Mouse (Mus musculus): ENCODE measurements around the gene Cnst. TPM values are rescaled to one million over a fixed set of nuclear protein-coding genes. Genes with fewer than 3 reads are reported as not detected.

The Cnst gene
- polyA plus RNA-seq, 1 experiment from 2014 or later = 19.7 TPM

GRCm38 (mm10) chr1:179560845-179561430, 14.8 kb downstream of the Cnst start:
- Histone ChIP-seq H3K27ac (replicated peaks) (no peak overlapping the region), H3K9me3 (replicated peaks) (no peaks in the 10 kb centered on the region), H3K4me1 (peaks cover 15% of the 10 kb centered on the region), H3K36me3 (no peaks in the 10 kb centered on the region), H3K4me3 (no peak overlapping the region), H3K27me3 (ENCODE audit: low read depth, poor library complexity, severe bottlenecking) (no peaks in the 10 kb centered on the region)
- 91% methylated on average over 6 of the region's 6 CpGs for WGBS
- no peak for DNase-seq (ENCODE audit: low spot score)

GRCm38 (mm10) chr1:179563211-179563610, 17.0 kb downstream of the Cnst start:
- no peak overlapping the region for H3K4me3 ChIP-seq
- no peaks in the 10 kb centered on the region for H3K27me3 ChIP-seq (ENCODE audit: low read depth, poor library complexity, severe bottlenecking)
- H3K9me3 ChIP-seq (replicated peaks) = no peaks in the 10 kb centered on the region
- no peaks in the 10 kb centered on the region for H3K36me3 ChIP-seq
- 91% methylated on average over 4 of the region's 4 CpGs for WGBS
- DNase-seq (ENCODE audit: low spot score) = no peak
- no peak overlapping the region; the same call in 1 of the 2 replicates for H3K27ac ChIP-seq (replicated peaks)
- peaks cover 28% of the 10 kb centered on the region for H3K4me1 ChIP-seq

GRCm38 (mm10) chr1:179563926-179564325, 17.8 kb downstream of the Cnst start:
- Histone ChIP-seq H3K9me3 (replicated peaks) (no peaks in the 10 kb centered on the region), H3K4me1 (peaks cover 34% of the 10 kb centered on the region), H3K27me3 (ENCODE audit: low read depth, poor library complexity, severe bottlenecking) (no peaks in the 10 kb centered on the region), H3K36me3 (no peaks in the 10 kb centered on the region), H3K4me3 (no peak overlapping the region), H3K27ac (replicated peaks) (no peak overlapping the region)
- DNase-seq (ENCODE audit: low spot score) = no peak
- WGBS = 75% methylated on average over 5 of the region's 5 CpGs

GRCm38 (mm10) chr1:179567558-179567957, 21.4 kb downstream of the Cnst start:
- DNase-seq (ENCODE audit: low spot score) = peak; percentile 33
- peaks cover 37% of the 10 kb centered on the region for H3K4me1 ChIP-seq
- H3K27ac ChIP-seq (replicated peaks) = peak overlapping the region; percentile 61

GRCm38 (mm10) chr1:179568690-179569398, 22.7 kb downstream of the Cnst start:
- Histone ChIP-seq H3K27me3 (ENCODE audit: low read depth, poor library complexity, severe bottlenecking) (no peaks in the 10 kb centered on the region), H3K9me3 (replicated peaks) (no peaks in the 10 kb centered on the region), H3K36me3 (no peaks in the 10 kb centered on the region), H3K4me1 (peaks cover 26% of the 10 kb centered on the region), H3K27ac (replicated peaks) (peak overlapping the region; percentile 46; the same call in 1 of the 2 replicates), H3K4me3 (no peak overlapping the region)
- WGBS = 89% methylated on average over 4 of the region's 4 CpGs
- no peak for DNase-seq (ENCODE audit: low spot score)

More at GRCm38 (mm10) chr1:179567558-179567957, 21.4 kb downstream of the Cnst start:
- WGBS = 73% methylated on average over 7 of the region's 7 CpGs
- H3K9me3 ChIP-seq (replicated peaks) = no peaks in the 10 kb centered on the region
- no peaks in the 10 kb centered on the region for H3K27me3 ChIP-seq (ENCODE audit: low read depth, poor library complexity, severe bottlenecking)
- no peaks in the 10 kb centered on the region for H3K36me3 ChIP-seq
- no peak overlapping the region for H3K4me3 ChIP-seq

- no peak overlapping the region for H3K27ac ChIP-seq (replicated peaks)
- H3K4me3 ChIP-seq = no peak overlapping the region
- H3K9me3 ChIP-seq (replicated peaks) = no peaks in the 10 kb centered on the region
- no peaks in the 10 kb centered on the region for H3K36me3 ChIP-seq
- H3K27me3 ChIP-seq (ENCODE audit: low read depth, poor library complexity, severe bottlenecking) = no peaks in the 10 kb centered on the region
- DNase-seq (ENCODE audit: low spot score) = no peak
- H3K4me1 ChIP-seq = peaks cover 31% of the 10 kb centered on the region
- 97% methylated on average over 1 of the region's 1 CpGs for WGBS
Measured at GRCm38 (mm10) chr1:179570482-179570881, 24.3 kb downstream of the Cnst start.

GRCm38 (mm10) chr1:179571686-179572085, 25.5 kb downstream of the Cnst start:
- Histone ChIP-seq H3K27me3 (ENCODE audit: low read depth, poor library complexity, severe bottlenecking) (no peaks in the 10 kb centered on the region), H3K9me3 (replicated peaks) (no peaks in the 10 kb centered on the region), H3K4me1 (peaks cover 31% of the 10 kb centered on the region), H3K4me3 (no peak overlapping the region), H3K36me3 (no peaks in the 10 kb centered on the region), H3K27ac (replicated peaks) (no peak overlapping the region)
- WGBS = 93% methylated on average over 4 of the region's 4 CpGs
- DNase-seq (ENCODE audit: low spot score) = no peak

GRCm38 (mm10) chr1:179573650-179574206, 27.6 kb downstream of the Cnst start:
- DNase-seq (ENCODE audit: low spot score) = no peak
- 88% methylated on average over 6 of the region's 6 CpGs for WGBS
- Histone ChIP-seq H3K4me1 (peaks cover 14% of the 10 kb centered on the region), H3K9me3 (replicated peaks) (no peaks in the 10 kb centered on the region), H3K27ac (replicated peaks) (no peak overlapping the region), H3K36me3 (no peaks in the 10 kb centered on the region), H3K27me3 (ENCODE audit: low read depth, poor library complexity, severe bottlenecking) (no peaks in the 10 kb centered on the region), H3K4me3 (no peak overlapping the region)

GRCm38 (mm10) chr1:179578625-179579024, 32.5 kb downstream of the Cnst start:
- peaks cover 20% of the 10 kb centered on the region for H3K36me3 ChIP-seq
- H3K27ac ChIP-seq (replicated peaks) = no peak overlapping the region
- H3K9me3 ChIP-seq (replicated peaks) = no peaks in the 10 kb centered on the region
- no peaks in the 10 kb centered on the region for H3K27me3 ChIP-seq (ENCODE audit: low read depth, poor library complexity, severe bottlenecking)
- no peak overlapping the region for H3K4me3 ChIP-seq
- DNase-seq (ENCODE audit: low spot score) = no peak
- H3K4me1 ChIP-seq = peaks cover 9% of the 10 kb centered on the region
- WGBS = 81% methylated on average over 6 of the region's 6 CpGs

GRCm38 (mm10) chr1:179580200-179580599, 34.0 kb downstream of the Cnst start:
- 81% methylated on average over 8 of the region's 8 CpGs for WGBS
- Histone ChIP-seq H3K4me1 (no peaks in the 10 kb centered on the region), H3K36me3 (peaks cover 20% of the 10 kb centered on the region)

GRCm38 (mm10) chr1:179581422-179581821, 35.3 kb downstream of the Cnst start:
- H3K27me3 ChIP-seq (ENCODE audit: low read depth, poor library complexity, severe bottlenecking) = no peaks in the 10 kb centered on the region
- no peak for DNase-seq (ENCODE audit: low spot score)
- WGBS = 95% methylated on average over 10 of the region's 10 CpGs

More at GRCm38 (mm10) chr1:179580200-179580599, 34.0 kb downstream of the Cnst start:
- DNase-seq (ENCODE audit: low spot score) = no peak
- Histone ChIP-seq H3K9me3 (replicated peaks) (no peaks in the 10 kb centered on the region), H3K27ac (replicated peaks) (no peak overlapping the region), H3K4me3 (no peak overlapping the region), H3K27me3 (ENCODE audit: low read depth, poor library complexity, severe bottlenecking) (no peaks in the 10 kb centered on the region)

GRCm38 (mm10) chr1:179582021-179582433, 35.9 kb downstream of the Cnst start:
- no peak for DNase-seq (ENCODE audit: low spot score)
- Histone ChIP-seq H3K27ac (replicated peaks) (no peak overlapping the region), H3K27me3 (ENCODE audit: low read depth, poor library complexity, severe bottlenecking) (no peaks in the 10 kb centered on the region), H3K4me3 (no peak overlapping the region), H3K9me3 (replicated peaks) (no peaks in the 10 kb centered on the region), H3K36me3 (peaks cover 20% of the 10 kb centered on the region), H3K4me1 (peaks cover 9% of the 10 kb centered on the region)
- whole genome bisulfite sequencing = 80% methylated on average over 6 of the region's 6 CpGs

More at GRCm38 (mm10) chr1:179581422-179581821, 35.3 kb downstream of the Cnst start:
- H3K9me3 ChIP-seq (replicated peaks) = no peaks in the 10 kb centered on the region
- peaks cover 5% of the 10 kb centered on the region for H3K4me1 ChIP-seq
- H3K4me3 ChIP-seq = no peak overlapping the region
- H3K36me3 ChIP-seq = peaks cover 20% of the 10 kb centered on the region
- no peak overlapping the region for H3K27ac ChIP-seq (replicated peaks)

GRCm38 (mm10) chr1:179583090-179583489, 36.9 kb downstream of the Cnst start:
- Histone ChIP-seq H3K9me3 (replicated peaks) (no peaks in the 10 kb centered on the region), H3K27ac (replicated peaks) (no peak overlapping the region), H3K27me3 (ENCODE audit: low read depth, poor library complexity, severe bottlenecking) (no peaks in the 10 kb centered on the region), H3K4me3 (no peak overlapping the region), H3K36me3 (peaks cover 20% of the 10 kb centered on the region), H3K4me1 (peaks cover 9% of the 10 kb centered on the region)
- WGBS = 92% methylated on average over 3 of the region's 3 CpGs
- no peak for DNase-seq (ENCODE audit: low spot score)
